Mouse (Mus musculus) cerebellum, adult 2 months (tissue): Measurements from ENCODE around the gene Hist1h1d.

Experiments
- CTCF ChIP-seq: fragments of 200-500 bp; IDR thresholded peaks from 2 replicates; pipeline ENCODE4 v1.5.1; 2011; ENCODE audit warnings: low read depth, mild to moderate bottlenecking, control low read depth, low read length, moderate library complexity, borderline replicate concordance; ENCODE audit not compliant: insufficient read depth
- POLR2A ChIP-seq: fragments of 200-500 bp; IDR thresholded peaks from 2 replicates; pipeline ENCODE4 v1.6.1; 2011; ENCODE audit warnings: low read length, control low read depth, borderline replicate concordance; ENCODE audit not compliant: insufficient read depth

DNA sequence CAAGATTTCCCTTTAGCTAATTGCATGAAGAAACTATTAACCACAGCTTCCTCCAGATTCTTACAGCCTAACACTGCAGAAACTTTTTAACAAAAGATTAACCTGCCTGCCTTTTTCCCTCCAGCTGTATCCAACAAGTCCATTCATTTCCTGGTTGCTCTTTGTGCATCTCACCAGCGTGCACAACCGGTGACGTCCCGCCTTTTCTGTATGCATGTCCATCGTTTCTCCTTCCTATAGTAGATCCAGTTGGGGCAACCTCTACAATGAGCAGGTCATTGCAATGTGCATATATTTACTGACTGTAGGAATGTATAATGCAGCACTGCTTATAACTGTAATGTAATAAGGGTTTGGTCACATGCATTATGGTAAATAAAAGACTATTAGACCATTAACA lies 29.1 kb upstream of the Hist1h1d start:
- no peak for TF ChIP-seq CTCF
- no peak for TF ChIP-seq POLR2A
